Mouse (Mus musculus): ENCODE data around the gene Cramp1l.
"Not testable (repeated sequence)": the region's sequence is repeated elsewhere in the genome, so short reads cannot be mapped to it uniquely, and the experiment has no call there.

Gene Cramp1l

GRCm38 (mm10) chr17:24943036-24943435, 72.6 kb downstream of the Cramp1l start:
- Histone ChIP-seq H3K36me3 (ENCODE audit: insufficient read depth, low read length) (peaks cover 77% of the 10 kb centered on the region), H3K4me3 (replicated peaks; ENCODE audit: low read length) (peak overlapping the region; percentile 37), H3K4me1 (replicated peaks; ENCODE audit: low read depth, low read length) (peaks cover 17% of the 10 kb centered on the region), H3K9me3 (ENCODE audit: low read length) (no peaks in the 10 kb centered on the region), H3K27me3 (ENCODE audit: insufficient read depth, low read length) (no peaks in the 10 kb centered on the region)
- no peak for TF ChIP-seq CTCF (conservative IDR thresholded peaks at IDR 0.05; ENCODE audit: low read length)
- no peak for TF ChIP-seq NANOG (IDR thresholded peaks at IDR 0.05; ENCODE audit: borderline replicate concordance, low read length)
- no peak for TF ChIP-seq POU5F1 (IDR thresholded peaks at IDR 0.05; ENCODE audit: borderline replicate concordance, low read length)

GRCm38 (mm10) chr17:24942453-24942852, 73.1 kb downstream of the Cramp1l start:
- H3K4me1 ChIP-seq (replicated peaks; ENCODE audit: low read depth, low read length), result peaks cover 17% of the 10 kb centered on the region
- H3K9me3 ChIP-seq (ENCODE audit: low read length); H3K4me3 ChIP-seq (replicated peaks; ENCODE audit: low read length); H3K27me3 ChIP-seq (ENCODE audit: insufficient read depth, low read length): not testable (repeated sequence)
- peak; percentile 47 for TF ChIP-seq CTCF (conservative IDR thresholded peaks at IDR 0.05; ENCODE audit: low read length)
- H3K36me3 ChIP-seq (ENCODE audit: insufficient read depth, low read length), result peaks cover 71% of the 10 kb centered on the region

GRCm38 (mm10) chr17:24937266-24937665, 78.3 kb downstream of the Cramp1l start:
- peaks cover 52% of the 10 kb centered on the region for H3K36me3 ChIP-seq (ENCODE audit: insufficient read depth, low read length)
- peak overlapping the region; percentile 96 for H3K4me3 ChIP-seq (replicated peaks; ENCODE audit: low read length)
- no peaks in the 10 kb centered on the region for H3K9me3 ChIP-seq (ENCODE audit: low read length)
- peaks cover 16% of the 10 kb centered on the region for H3K4me1 ChIP-seq (replicated peaks; ENCODE audit: low read depth, low read length)
- TF ChIP-seq CTCF (conservative IDR thresholded peaks at IDR 0.05; ENCODE audit: low read length), result no peak
- H3K27me3 ChIP-seq (ENCODE audit: insufficient read depth, low read length), result no peaks in the 10 kb centered on the region

- TF ChIP-seq POU5F1 (IDR thresholded peaks at IDR 0.05; ENCODE audit: borderline replicate concordance, low read length) (no peak), NANOG (IDR thresholded peaks at IDR 0.05; ENCODE audit: borderline replicate concordance, low read length) (no peak), CTCF (conservative IDR thresholded peaks at IDR 0.05; ENCODE audit: low read length) (no peak)
- H3K36me3 ChIP-seq (ENCODE audit: insufficient read depth, low read length), result peaks cover 49% of the 10 kb centered on the region
- peak within 1 kb of the TSS; percentile 96 for H3K4me3 ChIP-seq (replicated peaks; ENCODE audit: low read length)
- peaks cover 16% of the 10 kb centered on the region for H3K4me1 ChIP-seq (replicated peaks; ENCODE audit: low read depth, low read length)
- no peaks in the 10 kb centered on the region for H3K9me3 ChIP-seq (ENCODE audit: low read length)
- H3K27me3 ChIP-seq (ENCODE audit: insufficient read depth, low read length), result no peaks in the 10 kb centered on the region
Measured at GRCm38 (mm10) chr17:24936259-24937237, 79.0 kb downstream of the Cramp1l start, which contains the start of gene Mapk8ip3. Gene Mapk8ip3 (minus strand): TSS chr17:24936977.

GRCm38 (mm10) chr17:24935666-24936065, 79.9 kb downstream of the Cramp1l start:
- Histone ChIP-seq H3K4me3 (replicated peaks; ENCODE audit: low read length) (peak overlapping the region; percentile 96), H3K36me3 (ENCODE audit: insufficient read depth, low read length) (peaks cover 41% of the 10 kb centered on the region), H3K9me3 (ENCODE audit: low read length) (no peaks in the 10 kb centered on the region), H3K27me3 (ENCODE audit: insufficient read depth, low read length) (no peaks in the 10 kb centered on the region), H3K4me1 (replicated peaks; ENCODE audit: low read depth, low read length) (peaks cover 16% of the 10 kb centered on the region)
- TF ChIP-seq POU5F1 (IDR thresholded peaks at IDR 0.05; ENCODE audit: borderline replicate concordance, low read length) (no peak), NANOG (IDR thresholded peaks at IDR 0.05; ENCODE audit: borderline replicate concordance, low read length) (no peak), CTCF (conservative IDR thresholded peaks at IDR 0.05; ENCODE audit: low read length) (no peak)

- Histone ChIP-seq H3K27me3 (ENCODE audit: insufficient read depth, low read length) (no peaks in the 10 kb centered on the region), H3K9me3 (ENCODE audit: low read length) (no peaks in the 10 kb centered on the region), H3K4me1 (replicated peaks; ENCODE audit: low read depth, low read length) (peaks cover 16% of the 10 kb centered on the region), H3K4me3 (replicated peaks; ENCODE audit: low read length) (no peak overlapping the region), H3K36me3 (ENCODE audit: insufficient read depth, low read length) (peaks cover 35% of the 10 kb centered on the region)
- TF ChIP-seq CTCF (conservative IDR thresholded peaks at IDR 0.05; ENCODE audit: low read length), result no peak
- no peak for TF ChIP-seq POU5F1 (IDR thresholded peaks at IDR 0.05; ENCODE audit: borderline replicate concordance, low read length)
- no peak for TF ChIP-seq NANOG (IDR thresholded peaks at IDR 0.05; ENCODE audit: borderline replicate concordance, low read length)
Measured at GRCm38 (mm10) chr17:24934926-24935325, 80.7 kb downstream of the Cramp1l start.

GRCm38 (mm10) chr17:24933163-24933562, 82.4 kb downstream of the Cramp1l start:
- TF ChIP-seq CTCF (conservative IDR thresholded peaks at IDR 0.05; ENCODE audit: low read length) (no peak), POU5F1 (IDR thresholded peaks at IDR 0.05; ENCODE audit: borderline replicate concordance, low read length) (no peak), NANOG (IDR thresholded peaks at IDR 0.05; ENCODE audit: borderline replicate concordance, low read length) (no peak)
- no peak overlapping the region for H3K4me3 ChIP-seq (replicated peaks; ENCODE audit: low read length)
- no peaks in the 10 kb centered on the region for H3K9me3 ChIP-seq (ENCODE audit: low read length)

GRCm38 (mm10) chr17:24932431-24932830, 83.2 kb downstream of the Cramp1l start:
- Histone ChIP-seq H3K9me3 (ENCODE audit: low read length) (no peaks in the 10 kb centered on the region), H3K4me3 (replicated peaks; ENCODE audit: low read length) (no peak overlapping the region), H3K4me1 (replicated peaks; ENCODE audit: low read depth, low read length) (peaks cover 29% of the 10 kb centered on the region), H3K27me3 (ENCODE audit: insufficient read depth, low read length) (no peaks in the 10 kb centered on the region), H3K36me3 (ENCODE audit: insufficient read depth, low read length) (peaks cover 41% of the 10 kb centered on the region)
- TF ChIP-seq CTCF (conservative IDR thresholded peaks at IDR 0.05; ENCODE audit: low read length), result no peak
- no peak for TF ChIP-seq NANOG (IDR thresholded peaks at IDR 0.05; ENCODE audit: borderline replicate concordance, low read length)
- TF ChIP-seq POU5F1 (IDR thresholded peaks at IDR 0.05; ENCODE audit: borderline replicate concordance, low read length), result no peak

More at GRCm38 (mm10) chr17:24933163-24933562, 82.4 kb downstream of the Cramp1l start:
- peaks cover 37% of the 10 kb centered on the region for H3K36me3 ChIP-seq (ENCODE audit: insufficient read depth, low read length)
- H3K27me3 ChIP-seq (ENCODE audit: insufficient read depth, low read length), result no peaks in the 10 kb centered on the region
- peaks cover 29% of the 10 kb centered on the region for H3K4me1 ChIP-seq (replicated peaks; ENCODE audit: low read depth, low read length)
